Comparison of ENCODE assay signal across 34 mouse cellular contexts in genomic region chr8:88796651-88797050, GRCm38 (mm10).
"Had no signal": no experiment of that assay in that cellular context is flagged by ENCODE, and none has a peak within 500 bp of the region (broad histone marks: within the 10 kb centered on the region; RNA-seq: fewer than 3 reads in every experiment).

No protein-coding gene starts in this region.

- H3K4me1 ChIP-seq: heart, embryonic 13.5 days; heart, embryonic 15.5 days; intestine, embryonic 15.5 days; kidney, embryonic 15.5 days had no signal

- H3K27ac ChIP-seq: heart, embryonic 13.5 days; heart, embryonic 15.5 days; hindbrain, embryonic 10.5 days; hindbrain, embryonic 12.5 days; hindbrain, embryonic 13.5 days; hindbrain, embryonic 14.5 days; hindbrain, embryonic 15.5 days; hindbrain, postnatal 0 days; intestine, embryonic 15.5 days; kidney, embryonic 15.5 days; kidney, postnatal 0 days; layer of hippocampus, adult 2 months; left cerebral cortex, adult 2 months had no signal

- H3K4me2 ChIP-seq: heart, embryonic 11.5 days; heart, embryonic 12.5 days; heart, embryonic 13.5 days; heart, embryonic 15.5 days; hindbrain, embryonic 12.5 days; hindbrain, embryonic 13.5 days; hindbrain, embryonic 14.5 days; hindbrain, embryonic 15.5 days; intestine, embryonic 15.5 days; kidney, embryonic 15.5 days had no signal

- H3K36me3 ChIP-seq: heart, embryonic 12.5 days; heart, embryonic 13.5 days; heart, embryonic 15.5 days; hindbrain, embryonic 10.5 days; hindbrain, embryonic 12.5 days; hindbrain, embryonic 13.5 days; hindbrain, embryonic 15.5 days; intestine, embryonic 15.5 days; kidney, embryonic 15.5 days had no signal

- DNase-seq: heart, postnatal 10 days; heart, postnatal 14 days; heart, postnatal 36 days; kidney, adult 11 months; kidney, adult 18-20 months; kidney, adult 2 months; kidney, adult 8-10 months; kidney, adult 9 months; kidney, postnatal 10 days; kidney, postnatal 14 days; kidney, postnatal 25 days; kidney, postnatal 36 days; kidney, postnatal 4 days; layer of hippocampus, adult 9-11 months; layer of hippocampus, postnatal 36 days had no signal

- H3K27me3 ChIP-seq: heart, embryonic 12.5 days; heart, embryonic 13.5 days; hindbrain, embryonic 12.5 days; hindbrain, embryonic 13.5 days; hindbrain, embryonic 15.5 days; intestine, embryonic 15.5 days; kidney, embryonic 15.5 days had no signal

- H3K9ac ChIP-seq: heart, embryonic 12.5 days; heart, embryonic 13.5 days; heart, embryonic 15.5 days; hindbrain, embryonic 12.5 days; hindbrain, embryonic 13.5 days; hindbrain, embryonic 14.5 days; hindbrain, embryonic 15.5 days; intestine, embryonic 15.5 days; kidney, embryonic 15.5 days had no signal

- H3K9me3 ChIP-seq: heart, embryonic 12.5 days; heart, embryonic 13.5 days; heart, embryonic 15.5 days; hindbrain, embryonic 10.5 days; hindbrain, embryonic 12.5 days; hindbrain, embryonic 13.5 days; hindbrain, embryonic 15.5 days; intestine, embryonic 15.5 days; kidney, embryonic 15.5 days had no signal

- ATAC-seq: hindbrain, embryonic 16.5 days; hindbrain, postnatal 0 days; inflammation-experienced regulatory T-cells, adult 6 months; intestine, embryonic 15.5 days; intestine, embryonic 16.5 days; intestine, postnatal 0 days had no signal

- H3K4me3 ChIP-seq: heart, embryonic 12.5 days; heart, embryonic 13.5 days; heart, embryonic 15.5 days; hindbrain, embryonic 10.5 days; hindbrain, embryonic 12.5 days; hindbrain, embryonic 13.5 days; hindbrain, embryonic 15.5 days; intestine, embryonic 15.5 days; kidney, embryonic 15.5 days; layer of hippocampus, adult 2 months; left cerebral cortex, adult 2 months had no signal
